Mouse (Mus musculus) heart, embryonic 14.5 days (tissue): ENCODE measurements around the gene Ccdc124. TPM values are rescaled to one million over a fixed set of nuclear protein-coding genes. Genes with fewer than 3 reads are reported as not detected.
"Not testable (repeated sequence)": the region's sequence is repeated elsewhere in the genome, so short reads cannot be mapped to it uniquely, and the experiment has no call there.

Experiments used
- ATAC-seq: fragments of 200-750 bp; cut with Nextera tagmentation; 2 replicates; pipeline ENCODE4 v1.8.0; 2017; ENCODE audit warnings: low read depth, moderate TSS enrichment; ENCODE audit not compliant: insufficient number of reproducible peaks, insufficient read depth, low FRiP score
- H3K27ac ChIP-seq, 2 experiments: fragments of 200-500 bp in 1 of 2; fragments of 300-500 bp in 1 of 2; sonication (generic) in 1 of 2; replicated peaks in 1 of 2; 2 replicates each; pipeline ENCODE4 v1.5.1; 2012 to 2014; ENCODE audit warnings: low read depth in 2 of 2, low read length in 2 of 2, control low read depth in 1 of 2, mild to moderate bottlenecking in 1 of 2, mixed read lengths in 1 of 2; ENCODE audit not compliant: control insufficient read depth in 1 of 2, insufficient read depth in 1 of 2
- H3K27me3 ChIP-seq: fragments of 300-500 bp; sonication (generic); 2 replicates; pipeline ENCODE4 v1.6.1; 2014; ENCODE audit warnings: mild to moderate bottlenecking, low read length, control low read depth; ENCODE audit not compliant: control insufficient read depth, insufficient read depth
- H3K36me3 ChIP-seq: fragments of 300-500 bp; sonication (generic); 2 replicates; pipeline ENCODE4 v1.6.1; 2014; ENCODE audit warnings: mild to moderate bottlenecking, control low read depth, low read length, mixed read lengths; ENCODE audit not compliant: control insufficient read depth, insufficient read depth
- H3K4me1 ChIP-seq, 2 experiments: fragments of 200-500 bp in 1 of 2; fragments of 300-500 bp in 1 of 2; sonication (generic) in 1 of 2; 2 replicates each; pipeline ENCODE4 v1.6.1; 2012 to 2014; ENCODE audit warnings: low read length in 2 of 2, control low read depth in 1 of 2, mixed read lengths in 1 of 2; ENCODE audit not compliant: control insufficient read depth in 2 of 2, insufficient read depth in 2 of 2
- H3K4me2 ChIP-seq: fragments of 300-500 bp; sonication (generic); 2 replicates; pipeline ENCODE4 v1.6.1; 2014; ENCODE audit warnings: mild to moderate bottlenecking, low read length
- H3K4me3 ChIP-seq, 2 experiments: fragments of 200-500 bp in 1 of 2; fragments of 300-500 bp in 1 of 2; sonication (generic) in 1 of 2; 2 replicates each; pipeline ENCODE4 v1.5.1; 2012 to 2014; ENCODE audit warnings: low read length in 2 of 2, mild to moderate bottlenecking in 2 of 2, control low read depth in 1 of 2, low read depth in 1 of 2, moderate library complexity in 1 of 2; ENCODE audit not compliant: control insufficient read depth in 1 of 2, insufficient read depth in 1 of 2
- H3K9ac ChIP-seq: fragments of 300-500 bp; sonication (generic); 2 replicates; pipeline ENCODE4 v1.6.1; 2014; ENCODE audit warnings: mild to moderate bottlenecking, low read length
- H3K9me3 ChIP-seq: fragments of 300-500 bp; sonication (generic); 2 replicates; pipeline ENCODE4 v1.6.1; 2016; ENCODE audit warnings: low read length, control low read depth; ENCODE audit not compliant: control insufficient read depth
- WGBS: fragments of 180-500 bp; shearing (Covaris S2); extraction: QIAGEN DNeasy Blood & Tissue Kit; methylation state at CpG from one replicate; pipeline ENCODE4 v1.1.7; 2014; 5-methylcytosine and 5-hydroxymethylcytosine counted together
- polyA plus RNA-seq: library from polyadenylated mRNA; unstranded; fragments of >200 nt; fragmentation: Nextera tagmentation; extraction: Ambion mirVana; gene quantifications from 2 replicates; pipeline ENCODE4 v1.2.1, GENCODE M21; 2014

Ccdc124 gene
- polyA plus RNA-seq, 1 experiment from 2014 or later, result 78.5 TPM

DNA sequence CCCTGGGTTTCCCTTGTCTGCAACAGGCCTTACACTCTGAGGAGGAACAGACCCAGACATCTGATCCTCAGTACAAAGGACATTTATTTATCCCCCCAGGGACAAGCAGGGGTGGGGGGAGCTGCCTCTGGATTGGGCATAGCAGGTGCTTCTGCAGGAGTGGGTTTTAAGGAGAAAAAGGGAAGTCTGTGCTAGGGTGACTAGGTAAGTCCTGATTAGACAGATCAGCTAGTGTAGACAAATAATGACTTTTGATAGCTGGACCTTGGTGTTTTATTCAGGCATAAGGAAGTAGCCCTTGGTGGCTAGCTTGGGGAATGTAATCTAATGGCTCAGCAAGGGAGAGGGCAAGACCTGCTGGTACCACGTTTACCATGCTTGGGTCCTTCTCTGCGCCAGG lies 25.5 kb upstream of the Ccdc124 start:
- WGBS, result 75% methylated on average over 2 of the region's 2 CpGs
- no peak for ATAC-seq
- Histone ChIP-seq H3K4me3 (no peak overlapping the region), H3K36me3 (peaks cover 17% of the 10 kb centered on the region), H3K4me2 (no peak overlapping the region), H3K9ac (no peak overlapping the region), H3K4me1 (peaks cover 6 to 12% of the 10 kb centered on the region in 2 experiments; a peak in 3 of 4 replicates), H3K27ac (no peak overlapping the region), H3K27me3 (peaks cover 3% of the 10 kb centered on the region; the same call in 1 of the 2 replicates), H3K9me3 (no peaks in the 10 kb centered on the region)

DNA sequence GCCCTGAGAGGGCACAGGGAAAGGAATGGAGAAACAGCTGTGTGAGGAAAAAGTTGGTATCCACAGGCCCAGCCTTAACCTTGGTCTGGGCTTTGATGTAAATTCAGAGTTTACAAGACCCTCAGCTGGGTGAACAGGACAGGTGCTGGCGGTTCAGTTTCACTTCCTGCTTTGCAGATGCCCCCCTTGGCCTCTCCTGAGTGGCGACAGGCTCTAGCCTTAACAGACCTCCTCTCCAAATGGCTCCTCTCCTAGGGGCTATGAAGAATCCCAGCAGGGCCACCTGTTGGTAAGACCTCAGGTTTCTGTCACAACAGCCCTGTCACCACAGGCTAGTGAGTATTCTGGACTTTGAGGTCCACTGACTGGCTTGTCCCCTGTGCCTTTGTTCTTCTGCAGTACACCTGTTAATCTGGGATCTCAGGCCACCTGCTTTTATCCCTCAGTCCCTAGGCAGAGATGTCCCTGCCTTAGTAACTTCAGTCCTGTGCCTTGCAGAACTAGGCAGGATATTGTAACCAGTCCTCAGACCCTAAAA lies 25.0 kb upstream of the Ccdc124 start:
- peak overlapping the region; percentile 95; the same call in 1 of the 2 replicates for H3K9ac ChIP-seq
- peaks cover 5% of the 10 kb centered on the region; the same call in 1 of the 2 replicates for H3K27me3 ChIP-seq
- H3K4me1 ChIP-seq, result peaks cover 6 to 12% of the 10 kb centered on the region in 2 experiments; a peak in 3 of 4 replicates
- H3K4me3 ChIP-seq, result no peak overlapping the region
- H3K9me3 ChIP-seq, result no peaks in the 10 kb centered on the region
- H3K4me2 ChIP-seq, result peak overlapping the region; percentile 96; the same call in 1 of the 2 replicates
- no peak overlapping the region for H3K27ac ChIP-seq
- peaks cover 22% of the 10 kb centered on the region for H3K36me3 ChIP-seq
- WGBS, result 31% methylated on average over 2 of the region's 2 CpGs
- ATAC-seq, result no peak

DNA sequence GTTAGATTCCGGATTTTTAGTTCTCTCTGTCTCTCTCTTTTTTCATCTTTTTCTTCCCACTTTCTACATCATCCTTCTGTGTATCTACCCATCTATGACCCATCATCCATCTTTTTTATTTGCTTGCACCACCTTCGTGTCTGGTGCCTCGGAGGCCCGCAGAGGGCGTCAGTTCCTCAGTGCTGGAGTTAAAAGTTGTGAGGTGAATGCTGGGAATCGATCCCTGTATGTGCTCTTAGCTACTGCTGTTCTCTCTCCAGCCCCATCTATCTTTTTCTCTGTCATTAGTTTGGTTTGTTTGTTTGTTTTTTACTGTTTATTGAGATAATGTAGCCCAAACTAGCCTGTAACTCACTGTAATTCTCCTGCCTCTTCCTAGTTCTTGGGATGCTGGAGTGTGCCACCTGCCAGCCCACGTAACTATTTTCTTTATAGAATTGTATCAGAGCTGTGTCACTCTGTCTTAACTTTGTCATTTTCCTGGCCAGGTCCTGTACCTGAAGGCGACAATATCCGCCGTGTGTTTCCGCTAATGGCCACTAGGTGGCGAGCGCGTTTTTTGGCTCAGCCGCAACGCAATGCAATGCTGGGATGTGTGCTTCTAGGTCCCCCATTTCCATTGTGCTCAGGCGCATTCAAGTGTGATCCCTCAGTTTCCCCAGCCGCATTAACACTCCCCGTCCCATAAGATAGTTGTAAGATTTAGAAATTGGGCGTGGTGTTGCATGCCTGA lies 24.1 kb upstream of the Ccdc124 start:
- peak overlapping the region; percentile 78 to 95 for H3K4me3 ChIP-seq
- peak overlapping the region; percentile 82 to 84 for H3K27ac ChIP-seq
- peaks cover 6 to 14% of the 10 kb centered on the region in 2 experiments; a peak in 3 of 4 replicates for H3K4me1 ChIP-seq
- peak overlapping the region; percentile 95 for H3K9ac ChIP-seq
- H3K9me3 ChIP-seq, result no peaks in the 10 kb centered on the region
- peak overlapping the region; percentile 96 for H3K4me2 ChIP-seq
- H3K36me3 ChIP-seq, result peaks cover 23% of the 10 kb centered on the region
- peak; percentile 29; the same call in 1 of the 2 replicates for ATAC-seq
- H3K27me3 ChIP-seq, result peaks cover 14% of the 10 kb centered on the region
- under 1% methylated on average over 20 of the region's 20 CpGs for WGBS

DNA sequence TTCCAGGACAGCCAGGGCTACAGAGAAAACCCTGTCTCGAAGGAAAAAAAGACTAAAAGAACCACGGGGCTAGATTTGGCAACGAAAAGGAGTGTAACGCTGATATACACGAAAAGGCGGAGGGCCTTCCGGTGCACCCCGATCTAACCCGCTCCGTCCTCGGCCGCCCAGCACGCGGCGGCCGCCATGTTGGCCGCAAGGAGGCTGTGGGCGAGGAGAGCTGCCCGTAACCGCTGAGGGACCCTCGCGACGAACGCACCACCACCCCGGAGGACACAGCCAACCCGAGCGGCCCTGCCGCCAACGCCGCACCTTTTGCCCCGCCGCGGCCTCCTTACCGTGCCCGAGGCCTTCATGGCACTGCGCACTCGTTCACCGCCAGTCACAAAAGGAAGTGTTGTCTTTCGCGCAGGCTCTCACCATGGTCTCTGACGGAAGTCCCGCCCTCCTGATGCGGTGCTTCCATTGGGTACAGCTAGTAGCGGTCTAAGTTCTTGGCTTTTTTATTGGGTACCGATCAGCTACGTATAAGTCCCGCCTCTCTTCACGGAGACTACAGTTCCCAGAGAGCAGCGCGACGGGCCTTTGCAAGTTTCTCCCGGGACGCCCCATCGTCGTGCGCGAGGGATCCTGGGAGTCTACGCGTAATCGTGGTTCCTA lies 23.4 kb upstream of the Ccdc124 start, which contains the start of gene Rpl18a:
Gene Rpl18a (minus strand): TSS at position 392 of the 660 bp plus-strand sequence.
- peaks cover 7 to 21% of the 10 kb centered on the region in 2 experiments; a peak in 3 of 4 replicates for H3K4me1 ChIP-seq
- peaks cover 18% of the 10 kb centered on the region for H3K27me3 ChIP-seq
- WGBS, result under 1% methylated on average over 60 of the region's 60 CpGs
- ATAC-seq, result peak; percentile 98
- peak within 1 kb of the TSS; percentile 82 to 84 for H3K27ac ChIP-seq
- peak within 1 kb of the TSS; percentile 92 to 95 for H3K4me3 ChIP-seq
- H3K9ac ChIP-seq, result peak within 1 kb of the TSS; percentile 95
- H3K4me2 ChIP-seq, result peak within 1 kb of the TSS; percentile 97
- peaks cover 23% of the 10 kb centered on the region for H3K36me3 ChIP-seq
- H3K9me3 ChIP-seq, result no peaks in the 10 kb centered on the region

DNA sequence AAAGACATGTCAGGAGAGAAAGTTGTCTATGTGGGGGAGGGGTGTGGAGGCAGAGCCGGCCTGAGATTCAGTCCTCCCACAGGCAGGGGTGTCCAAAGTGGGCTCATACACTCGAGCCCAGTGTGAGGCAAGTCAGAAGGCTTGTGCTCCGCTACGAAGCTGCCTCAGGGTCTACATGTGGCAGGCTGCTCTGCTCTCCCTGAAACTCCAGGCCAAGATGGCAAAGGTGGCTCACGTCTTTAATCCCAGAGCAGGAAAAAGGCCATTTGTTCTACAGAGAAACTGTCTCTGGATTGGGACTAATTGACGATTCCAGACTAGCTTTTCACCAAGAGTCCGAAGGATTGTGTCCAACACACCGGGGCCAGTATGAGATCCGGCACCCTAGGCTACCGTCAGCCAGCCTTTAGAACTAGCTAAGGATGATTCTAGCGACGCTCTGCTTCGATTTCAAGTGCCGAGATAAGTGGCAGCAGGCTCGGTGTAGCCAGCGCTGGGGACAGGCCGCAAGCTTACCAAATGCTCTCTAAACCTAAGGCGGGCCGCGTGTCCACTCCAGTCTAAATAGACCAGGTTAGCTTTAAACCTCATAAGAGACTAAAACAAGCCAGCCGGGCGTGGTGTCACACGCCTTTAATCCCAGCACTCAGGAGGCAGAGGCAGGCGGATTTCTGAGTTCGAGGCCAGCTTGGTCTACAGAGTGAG lies 22.7 kb upstream of the Ccdc124 start:
- 3% methylated on average over 25 of the region's 25 CpGs for WGBS

DNA sequence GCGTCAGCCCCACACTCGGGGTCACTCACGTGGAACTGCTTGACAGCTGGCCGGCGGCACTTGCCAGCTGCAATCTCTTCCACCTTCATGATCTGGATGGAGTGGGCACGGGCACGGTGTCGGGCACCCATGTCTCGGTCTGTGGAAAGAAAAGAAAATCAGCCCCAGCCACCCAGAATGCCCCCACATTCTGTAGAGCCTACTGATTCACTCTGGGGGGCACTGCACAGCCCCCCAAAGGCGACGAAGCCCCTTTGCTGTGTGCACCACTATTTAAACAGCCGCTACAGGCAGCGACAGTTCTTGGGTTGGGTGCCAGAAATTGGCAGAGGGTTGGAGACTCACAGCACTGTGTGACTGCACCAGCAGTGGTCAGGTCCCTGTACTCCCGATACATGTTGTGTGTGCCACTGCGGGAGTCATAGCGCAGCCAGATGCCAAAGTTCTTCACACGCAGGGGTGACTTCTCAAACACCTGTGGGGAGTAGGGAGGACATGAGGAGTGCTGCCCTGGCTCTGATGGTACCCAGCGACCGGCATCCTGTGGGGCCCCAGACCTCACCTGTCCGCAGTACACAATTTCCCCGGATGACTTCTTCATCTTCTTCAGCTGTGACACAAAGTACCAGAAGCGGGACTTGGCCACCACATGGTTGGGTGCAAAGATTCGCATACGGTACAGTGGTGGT lies 22.0 kb upstream of the Ccdc124 start:
- peak overlapping the region; percentile 92 to 95 for H3K4me3 ChIP-seq
- H3K27ac ChIP-seq, ATAC-seq, H3K9me3 ChIP-seq: not testable (repeated sequence)
- peaks cover 8 to 23% of the 10 kb centered on the region in 2 experiments; a peak in 3 of 4 replicates for H3K4me1 ChIP-seq
- H3K36me3 ChIP-seq, result peaks cover 23% of the 10 kb centered on the region
- peak overlapping the region; percentile 97 for H3K4me2 ChIP-seq
- WGBS, result 83% methylated on average over 22 of the region's 24 CpGs
- H3K27me3 ChIP-seq, result peaks cover 33% of the 10 kb centered on the region
- peak overlapping the region; percentile 95 for H3K9ac ChIP-seq

More for the DNA sequence above, 22.7 kb upstream of the Ccdc124 start:
- peaks cover 25% of the 10 kb centered on the region for H3K27me3 ChIP-seq
- H3K4me1 ChIP-seq, result peaks cover 8 to 23% of the 10 kb centered on the region in 2 experiments; a peak in 3 of 4 replicates
- peak overlapping the region; percentile 92 to 95 for H3K4me3 ChIP-seq
- peak overlapping the region; percentile 57 to 75; a peak in 2 of 4 replicates for H3K27ac ChIP-seq
- H3K9ac ChIP-seq, result peak overlapping the region; percentile 95
- no peak for ATAC-seq
- no peaks in the 10 kb centered on the region for H3K9me3 ChIP-seq
- peaks cover 23% of the 10 kb centered on the region for H3K36me3 ChIP-seq
- peak overlapping the region; percentile 97 for H3K4me2 ChIP-seq
